Mouse (Mus musculus) thymus, postnatal 10 days (tissue): ENCODE data around the gene Coa6.
"Not testable (repeated sequence)": the region's sequence is repeated elsewhere in the genome, so short reads cannot be mapped to it uniquely, and the experiment has no call there.

Experiments
- DNase-seq, 2 experiments: peaks; one replicate each; pipeline ENCODE4 v3.0.0; 2021; ENCODE audit warnings: low spot score in 2 of 2

Gene Coa6

GRCm38 (mm10) chr8:126422174-126422919 lies at the start of gene Coa6:
Gene Coa6, plus strand, starts transcription at chr8:126422515.
- peak; percentile 97 to 99 for DNase-seq

- no peak for DNase-seq
These were observed 42.7 kb upstream of the Coa6 start for GRCm38 (mm10) chr8:126379580-126379979.

GRCm38 (mm10) chr8:126380141-126380540 lies 42.2 kb upstream of the Coa6 start:
- no peak for DNase-seq

GRCm38 (mm10) chr8:126381299-126381698 lies 41.0 kb upstream of the Coa6 start:
- DNase-seq: no peak

GRCm38 (mm10) chr8:126382216-126382615 lies 40.1 kb upstream of the Coa6 start:
- no peak for DNase-seq

- DNase-seq: peak in 1 of 2 experiments; percentile 19
These were observed 39.6 kb upstream of the Coa6 start for GRCm38 (mm10) chr8:126382749-126383148.

GRCm38 (mm10) chr8:126387566-126387965 lies 34.7 kb upstream of the Coa6 start:
- no peak for DNase-seq

GRCm38 (mm10) chr8:126391541-126391940 lies 30.8 kb upstream of the Coa6 start:
- DNase-seq: no peak

GRCm38 (mm10) chr8:126395386-126395785 lies 26.9 kb upstream of the Coa6 start:
- DNase-seq: no peak

- DNase-seq: no peak
These were observed 26.4 kb upstream of the Coa6 start for GRCm38 (mm10) chr8:126395917-126396316.

- DNase-seq: no peak
These were observed 24.0 kb upstream of the Coa6 start for GRCm38 (mm10) chr8:126398349-126398748.

- DNase-seq: not testable (repeated sequence)
These were observed 17.8 kb upstream of the Coa6 start for GRCm38 (mm10) chr8:126404550-126404949.

GRCm38 (mm10) chr8:126405030-126405429 lies 17.3 kb upstream of the Coa6 start:
- no peak for DNase-seq

GRCm38 (mm10) chr8:126420834-126421233 lies 1.5 kb upstream of the Coa6 start:
- DNase-seq: peak in 1 of 2 experiments; percentile 7

- no peak for DNase-seq
These were observed 595 bp downstream of the Coa6 start for GRCm38 (mm10) chr8:126422920-126423300.

- DNase-seq: no peak
These were observed 1.8 kb downstream of the Coa6 start for GRCm38 (mm10) chr8:126424163-126424562.

GRCm38 (mm10) chr8:126424946-126425345 lies 2.6 kb downstream of the Coa6 start:
- DNase-seq: no peak

- DNase-seq: no peak
These were observed 7.3 kb downstream of the Coa6 start for GRCm38 (mm10) chr8:126429635-126430034.

- no peak for DNase-seq
These were observed 11.5 kb downstream of the Coa6 start for GRCm38 (mm10) chr8:126433827-126434226.

GRCm38 (mm10) chr8:126438937-126439336 lies 16.6 kb downstream of the Coa6 start:
- no peak for DNase-seq

- DNase-seq: no peak
These were observed 28.8 kb downstream of the Coa6 start for GRCm38 (mm10) chr8:126451158-126451557.

GRCm38 (mm10) chr8:126455383-126455782 lies 33.1 kb downstream of the Coa6 start:
- peak in 1 of 2 experiments; percentile 13 for DNase-seq

GRCm38 (mm10) chr8:126460274-126460673 lies 38.0 kb downstream of the Coa6 start:
- peak; percentile 47 to 80 for DNase-seq

- no peak for DNase-seq
These were observed 39.4 kb downstream of the Coa6 start for GRCm38 (mm10) chr8:126461735-126462134.
